Mouse (Mus musculus) layer of hippocampus, postnatal 14 days (tissue): ENCODE results near the gene Pax8. TPM values are rescaled to one million over a fixed set of nuclear protein-coding genes. Genes with fewer than 3 reads are reported as not detected.

Experiments
- DNase-seq, 2 experiments: peaks; one replicate each; pipeline ENCODE4 v3.0.0; 2021 to 2022; ENCODE audit warnings: low spot score in 2 of 2, mixed read lengths in 1 of 2
- total RNA-seq, 2 experiments: library from RNA; stranded (reverse); gene quantifications; 2 replicates each; pipeline ENCODE4 v1.2.3; 2021

The Pax8 gene
- total RNA-seq, 2 experiments from 2014 or later = not detected

- DNase-seq = no peak
Observed at GRCm38 (mm10) chr2:24416668-24417067, 58.7 kb downstream of the Pax8 start.

GRCm38 (mm10) chr2:24413677-24414076 lies 61.7 kb downstream of the Pax8 start:
- DNase-seq = no peak

- no peak for DNase-seq
Observed at GRCm38 (mm10) chr2:24413172-24413571, 62.2 kb downstream of the Pax8 start.

- peak; percentile 61 to 66 for DNase-seq
Observed at GRCm38 (mm10) chr2:24409166-24409565, 66.2 kb downstream of the Pax8 start.

- peak in 1 of 2 experiments; percentile 49 for DNase-seq
Observed at GRCm38 (mm10) chr2:24407701-24408485, 67.5 kb downstream of the Pax8 start.

DNA sequence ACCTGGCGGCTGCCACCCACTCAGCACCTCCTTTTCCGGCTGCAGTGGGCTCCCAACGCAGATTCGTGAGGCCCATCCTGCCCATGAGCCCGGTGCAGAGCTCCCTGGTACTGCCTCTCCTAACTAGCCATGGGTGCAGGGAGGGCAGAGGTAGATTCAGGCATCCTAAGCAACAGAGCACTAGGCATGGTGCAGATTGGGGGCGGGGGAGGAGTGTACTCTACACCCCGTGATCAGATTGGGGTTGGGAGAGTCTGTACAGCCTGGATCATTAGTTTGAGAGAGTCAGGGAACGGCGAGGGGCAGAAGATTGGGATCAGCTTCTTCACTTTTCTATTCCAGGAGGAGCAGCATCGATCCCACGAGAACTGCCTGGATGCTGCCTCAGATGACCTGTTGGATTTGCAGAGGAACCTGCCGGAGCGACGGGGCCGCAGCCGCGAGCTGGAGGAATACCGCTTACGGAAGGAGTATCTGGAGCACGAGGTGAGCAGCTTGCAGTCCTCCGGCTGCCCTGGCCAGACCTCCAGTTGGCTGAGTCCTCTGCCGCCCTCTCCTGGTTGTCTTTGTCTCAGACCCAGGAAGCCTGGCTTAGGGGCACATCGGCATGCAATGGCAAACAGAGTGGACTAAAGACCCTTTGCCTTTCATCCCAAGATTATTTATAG lies 69.9 kb downstream of the Pax8 start:
- DNase-seq = peak; percentile 40 to 61

GRCm38 (mm10) chr2:24400711-24401110 lies 74.7 kb downstream of the Pax8 start:
- no peak for DNase-seq

GRCm38 (mm10) chr2:24397115-24397514 lies 78.3 kb downstream of the Pax8 start:
- no peak for DNase-seq

GRCm38 (mm10) chr2:24393251-24393650 lies 82.1 kb downstream of the Pax8 start:
- no peak for DNase-seq

DNA sequence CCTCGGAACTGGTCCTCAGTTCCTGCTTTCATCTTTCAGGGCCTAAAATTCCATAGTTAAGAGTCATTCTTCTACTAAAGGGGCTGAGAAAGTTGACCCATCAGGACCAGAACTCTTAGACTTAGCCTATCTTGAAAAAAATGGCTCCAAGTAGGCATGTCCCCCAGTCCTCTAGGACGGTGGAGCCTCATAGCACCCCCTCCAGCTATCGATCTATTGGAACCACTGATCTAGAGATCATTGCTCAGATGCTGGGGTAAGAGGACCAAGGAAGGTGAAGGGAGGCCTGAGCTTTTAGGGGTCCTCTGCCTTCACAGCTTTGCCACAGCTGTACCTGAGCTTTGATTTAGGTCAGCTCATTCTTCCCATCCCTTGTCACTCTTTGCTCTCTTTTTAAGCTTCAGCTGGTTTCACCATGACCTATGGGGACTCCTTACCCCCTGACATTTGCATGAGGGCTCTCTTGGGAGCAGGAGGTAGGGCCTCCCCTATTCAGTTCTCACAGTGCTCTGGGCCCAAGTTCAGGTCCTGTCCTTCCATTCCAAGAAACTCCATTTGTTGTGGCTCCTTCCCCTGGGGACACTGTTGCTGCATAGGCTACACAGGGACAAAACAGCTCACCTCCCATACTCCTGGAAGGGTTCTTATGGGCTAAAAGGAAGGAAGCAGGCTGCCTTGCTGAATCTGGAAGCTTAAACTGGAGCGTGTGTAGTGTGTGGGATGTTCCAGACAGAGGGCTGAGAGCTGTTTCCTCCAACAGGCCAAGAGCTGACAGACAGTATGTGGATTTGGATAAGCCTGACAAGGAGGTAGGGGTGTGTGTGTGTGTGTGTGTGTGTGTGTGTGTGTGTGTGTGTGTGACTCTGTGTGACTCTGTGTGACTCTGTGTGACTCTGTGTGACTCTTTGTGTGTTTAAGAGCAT lies 87.8 kb downstream of the Pax8 start:
- DNase-seq = peak in 1 of 2 experiments; percentile 47

- DNase-seq = no peak
Observed at GRCm38 (mm10) chr2:24386964-24387320, 88.5 kb downstream of the Pax8 start.

DNA sequence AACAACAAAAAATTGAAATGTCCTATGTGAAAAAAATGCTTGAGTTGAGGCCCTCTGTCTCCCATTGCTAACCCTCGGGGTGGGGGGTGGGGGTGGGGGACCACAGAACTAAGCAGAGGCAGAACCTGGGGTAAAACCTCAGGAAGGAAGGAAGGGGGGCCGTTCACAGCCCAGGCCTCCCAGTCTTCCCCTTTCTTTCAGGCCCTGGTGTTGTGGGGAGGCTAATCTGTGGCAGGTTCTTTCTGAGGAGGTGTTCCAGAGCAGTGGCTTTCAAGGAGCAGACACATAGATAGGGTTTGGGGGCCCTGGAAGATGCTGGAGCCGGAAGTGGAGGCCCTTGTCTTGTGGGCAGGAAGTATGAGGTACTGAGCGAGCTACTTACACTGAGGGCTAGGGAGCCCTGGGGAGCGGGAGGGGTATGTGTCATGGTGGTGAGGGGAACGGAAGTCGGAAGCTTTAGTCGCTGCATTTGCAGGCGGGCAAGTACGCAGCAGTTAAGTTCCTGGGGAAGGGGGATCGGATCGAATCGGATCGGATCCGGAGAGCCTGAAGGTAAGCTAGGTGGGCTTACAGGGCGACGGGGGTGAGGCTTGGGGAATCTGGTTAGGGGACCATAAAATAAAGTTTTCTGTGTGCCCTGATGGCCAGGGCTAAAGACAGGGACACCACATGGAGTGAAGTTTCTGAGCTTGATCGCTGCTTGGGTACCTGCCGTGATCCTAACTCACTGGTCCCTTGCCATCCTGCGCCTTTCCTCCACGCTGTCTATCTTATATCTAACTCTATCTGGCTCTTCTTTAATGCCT lies 89.0 kb downstream of the Pax8 start:
- DNase-seq = no peak

DNA sequence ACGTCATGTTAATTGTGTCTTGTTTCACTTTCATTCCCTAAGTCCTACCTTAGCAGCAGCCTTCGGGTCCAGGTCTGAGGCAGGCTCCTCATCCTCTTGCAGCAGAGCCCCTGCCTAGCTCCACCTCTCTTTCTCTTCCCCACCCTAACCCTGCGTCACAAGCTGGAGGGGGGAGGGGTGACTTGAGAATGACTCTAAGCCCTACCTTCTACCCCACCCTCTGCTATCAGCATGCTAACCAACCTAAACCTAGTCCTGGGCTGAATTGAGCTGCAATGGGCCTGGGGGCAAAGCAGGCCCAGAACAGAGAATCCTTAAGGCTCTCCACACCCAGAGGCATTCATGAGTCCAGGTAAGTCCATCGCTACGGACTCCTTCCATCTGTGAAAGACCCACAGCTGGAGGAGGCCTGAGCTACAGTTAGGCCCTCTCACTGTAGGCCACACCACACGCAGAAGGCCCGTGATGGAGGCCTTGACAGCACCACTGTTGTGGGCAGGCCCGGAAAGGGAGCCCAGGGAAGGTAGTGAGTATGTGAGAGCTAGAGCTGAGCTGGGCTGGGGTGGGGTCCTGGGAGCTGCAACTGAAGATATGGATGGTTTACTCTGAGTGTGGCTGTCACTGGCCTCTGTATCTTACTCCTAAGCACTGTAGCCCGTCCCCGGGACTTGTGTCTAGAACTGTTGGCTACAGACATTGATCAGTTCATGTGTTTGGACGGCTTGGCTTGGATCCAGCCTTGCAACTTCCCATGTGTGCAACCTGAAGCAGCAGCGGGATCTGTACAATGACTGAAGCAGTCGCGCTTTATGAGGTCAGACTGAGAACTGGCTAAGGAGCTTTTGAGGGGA lies 90.1 kb downstream of the Pax8 start:
- no peak for DNase-seq

DNA sequence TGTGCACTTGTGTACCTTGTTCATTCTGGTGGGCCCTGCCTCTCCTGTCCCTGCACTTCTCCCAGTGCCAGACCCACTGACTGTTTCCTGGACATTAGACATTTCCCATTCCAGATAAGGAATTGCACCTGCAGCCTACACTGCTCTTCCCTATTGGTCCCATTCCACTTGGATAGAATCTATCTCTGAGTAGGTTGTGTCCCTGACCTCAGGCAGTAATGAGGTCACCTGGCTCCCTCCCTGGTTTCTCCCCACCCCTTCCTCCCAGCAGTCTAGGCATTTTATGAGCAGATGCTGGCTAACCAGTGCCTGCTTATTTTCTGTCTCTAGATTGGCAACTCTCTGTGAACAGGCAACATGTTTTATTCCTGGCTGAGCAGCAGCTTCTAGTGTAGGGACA lies 91.0 kb downstream of the Pax8 start:
- DNase-seq = no peak

- no peak for DNase-seq
Observed at GRCm38 (mm10) chr2:24383636-24384035, 91.8 kb downstream of the Pax8 start.

DNA sequence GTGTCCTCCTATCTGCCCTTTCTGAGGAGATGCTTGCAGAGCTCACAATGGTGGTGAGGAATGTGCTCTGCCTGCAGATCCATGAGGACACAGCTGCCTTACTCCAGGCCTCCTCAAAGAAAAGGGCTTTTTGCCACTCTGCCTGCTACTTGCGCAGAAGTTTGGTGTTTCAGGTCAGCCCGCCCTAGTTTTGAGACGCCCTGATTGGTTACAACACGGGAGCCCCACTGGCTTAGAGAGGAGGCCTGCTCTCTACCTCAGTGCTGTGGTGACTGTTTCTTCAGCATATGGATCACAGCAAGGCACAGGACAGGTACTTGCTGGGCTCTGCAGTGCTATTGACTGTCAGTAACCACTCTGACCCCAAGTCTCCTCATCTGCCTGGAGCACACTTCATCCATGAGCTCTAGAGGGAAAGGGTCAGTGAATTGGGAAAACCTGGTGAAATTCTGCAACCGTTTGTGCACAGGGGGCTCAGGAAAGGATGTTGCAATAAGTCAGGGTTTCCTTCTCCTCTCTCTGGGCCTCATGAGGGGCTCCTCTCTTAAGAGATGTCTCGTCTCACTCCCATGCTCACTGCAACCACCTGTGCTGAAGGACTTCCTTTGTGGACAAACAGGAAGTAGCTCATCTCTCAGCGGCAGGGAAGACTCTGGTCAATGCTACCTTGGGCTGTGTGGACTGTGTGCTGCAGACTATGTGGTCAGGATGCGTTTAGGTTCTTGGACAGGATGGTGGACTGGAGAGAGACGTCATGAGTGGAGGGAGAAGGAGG lies 92.8 kb downstream of the Pax8 start:
- DNase-seq = no peak

DNA sequence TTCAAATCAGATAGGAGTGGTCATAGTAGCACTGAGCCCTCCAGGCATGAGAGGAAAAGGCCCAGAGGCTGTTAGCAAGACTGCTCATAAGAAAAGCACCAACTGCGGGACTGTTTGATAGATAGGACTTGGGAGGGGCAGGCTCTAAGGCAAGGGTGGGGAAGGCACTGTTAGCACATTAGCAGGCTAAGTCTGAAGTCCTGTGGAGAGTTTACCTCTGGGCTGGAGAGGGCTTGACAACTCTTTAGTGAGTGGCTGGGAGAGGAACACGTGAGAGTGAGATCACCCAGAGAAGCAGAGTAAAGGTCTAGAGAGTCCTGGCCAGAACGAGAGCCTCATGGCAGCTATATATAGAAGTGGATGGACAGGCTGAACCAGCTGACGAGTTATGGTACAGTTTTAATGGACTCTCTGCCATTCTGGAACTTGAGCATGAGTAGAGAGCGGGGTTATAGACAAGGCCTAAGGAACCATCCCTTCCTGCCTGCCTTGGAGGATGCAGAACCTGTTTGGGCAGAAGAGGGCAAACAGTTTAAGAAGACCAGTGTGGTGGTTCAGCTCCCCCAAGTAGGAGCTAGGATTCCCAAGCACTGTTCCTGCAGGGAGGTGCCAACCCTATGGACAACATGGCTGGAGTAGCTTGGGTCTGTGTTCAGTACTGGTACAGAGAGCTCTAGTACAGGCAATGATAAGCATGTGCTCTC lies 96.5 kb downstream of the Pax8 start:
- DNase-seq = no peak
